Mouse (Mus musculus): ENCODE results near the gene Rasa3. TPM values are rescaled to one million over a fixed set of nuclear protein-coding genes. Genes with fewer than 3 reads are reported as not detected.

Rasa3 gene
- polyA plus RNA-seq, 1 experiment from 2014 or later: 21.3 TPM

GRCm38 (mm10) chr8:13530401-13530800, 147.0 kb downstream of the Rasa3 start:
- Histone ChIP-seq H3K27ac (ENCODE audit: low read length) (peak overlapping the region; percentile 75), H3K4me3 (ENCODE audit: low read length) (no peak overlapping the region), H3K9me3 (ENCODE audit: control insufficient read depth, low read length) (no peaks in the 10 kb centered on the region), H3K4me1 (ENCODE audit: control insufficient read depth, insufficient read depth, low read length) (peaks cover 36% of the 10 kb centered on the region), H3K36me3 (ENCODE audit: control insufficient read depth, insufficient read depth, low read length) (no peaks in the 10 kb centered on the region), H3K4me2 (ENCODE audit: low read depth, low read length) (no peak overlapping the region), H3K27me3 (replicated peaks; ENCODE audit: control insufficient read depth, insufficient read depth, low read length) (no peaks in the 10 kb centered on the region), H3K9ac (ENCODE audit: low read depth, low read length) (no peak overlapping the region)
- WGBS: 83% methylated on average over 3 of the region's 3 CpGs
- ATAC-seq: no peak

GRCm38 (mm10) chr8:13529891-13530316, 147.5 kb downstream of the Rasa3 start:
- Histone ChIP-seq H3K9ac (ENCODE audit: low read depth, low read length) (peak overlapping the region; percentile 25; the same call in 1 of the 2 replicates), H3K27me3 (replicated peaks; ENCODE audit: control insufficient read depth, insufficient read depth, low read length) (no peaks in the 10 kb centered on the region), H3K9me3 (ENCODE audit: control insufficient read depth, low read length) (no peaks in the 10 kb centered on the region), H3K36me3 (ENCODE audit: control insufficient read depth, insufficient read depth, low read length) (no peaks in the 10 kb centered on the region), H3K27ac (ENCODE audit: low read length) (peak overlapping the region; percentile 75), H3K4me1 (ENCODE audit: control insufficient read depth, insufficient read depth, low read length) (peaks cover 36% of the 10 kb centered on the region), H3K4me3 (ENCODE audit: low read length) (no peak overlapping the region), H3K4me2 (ENCODE audit: low read depth, low read length) (no peak overlapping the region)
- ATAC-seq: peak; percentile 37
- 47% methylated on average over 7 of the region's 7 CpGs for WGBS

- peak; percentile 51 for ATAC-seq
- peak overlapping the region; percentile 25; the same call in 1 of the 2 replicates for H3K9ac ChIP-seq (ENCODE audit: low read depth, low read length)
- H3K27me3 ChIP-seq (replicated peaks; ENCODE audit: control insufficient read depth, insufficient read depth, low read length): no peaks in the 10 kb centered on the region
- no peaks in the 10 kb centered on the region for H3K36me3 ChIP-seq (ENCODE audit: control insufficient read depth, insufficient read depth, low read length)
- 46% methylated on average over 15 of the region's 15 CpGs for WGBS
- no peak overlapping the region for H3K4me3 ChIP-seq (ENCODE audit: low read length)
- H3K4me2 ChIP-seq (ENCODE audit: low read depth, low read length): no peak overlapping the region
- H3K4me1 ChIP-seq (ENCODE audit: control insufficient read depth, insufficient read depth, low read length): peaks cover 36% of the 10 kb centered on the region
- peak overlapping the region; percentile 75 for H3K27ac ChIP-seq (ENCODE audit: low read length)
- no peaks in the 10 kb centered on the region for H3K9me3 ChIP-seq (ENCODE audit: control insufficient read depth, low read length)
Observed at GRCm38 (mm10) chr8:13529011-13529840, 148.2 kb downstream of the Rasa3 start.

- H3K27me3 ChIP-seq (replicated peaks; ENCODE audit: control insufficient read depth, insufficient read depth, low read length): no peaks in the 10 kb centered on the region
- H3K9me3 ChIP-seq (ENCODE audit: control insufficient read depth, low read length): no peaks in the 10 kb centered on the region
- peaks cover 21% of the 10 kb centered on the region for H3K4me1 ChIP-seq (ENCODE audit: control insufficient read depth, insufficient read depth, low read length)
- no peak overlapping the region for H3K4me3 ChIP-seq (ENCODE audit: low read length)
- ATAC-seq: peak; percentile 86
- no peak overlapping the region for H3K4me2 ChIP-seq (ENCODE audit: low read depth, low read length)
- 19% methylated on average over 7 of the region's 7 CpGs for WGBS
- H3K36me3 ChIP-seq (ENCODE audit: control insufficient read depth, insufficient read depth, low read length): no peaks in the 10 kb centered on the region
- peak overlapping the region; percentile 45; the same call in 1 of the 2 replicates for H3K27ac ChIP-seq (ENCODE audit: low read length)
- no peak overlapping the region for H3K9ac ChIP-seq (ENCODE audit: low read depth, low read length)
Observed at GRCm38 (mm10) chr8:13521392-13521791, 156.0 kb downstream of the Rasa3 start.

- no peaks in the 10 kb centered on the region for H3K9me3 ChIP-seq (ENCODE audit: control insufficient read depth, low read length)
- H3K4me2 ChIP-seq (ENCODE audit: low read depth, low read length): no peak overlapping the region
- no peak overlapping the region for H3K4me3 ChIP-seq (ENCODE audit: low read length)
- WGBS: 47% methylated on average over 6 of the region's 6 CpGs
- H3K27me3 ChIP-seq (replicated peaks; ENCODE audit: control insufficient read depth, insufficient read depth, low read length): no peaks in the 10 kb centered on the region
- H3K36me3 ChIP-seq (ENCODE audit: control insufficient read depth, insufficient read depth, low read length): no peaks in the 10 kb centered on the region
- ATAC-seq: no peak
- 0 out of 2 replicates have a peak overlapping the region, but pooled peaks have one; percentile 14 for H3K27ac ChIP-seq (ENCODE audit: low read length)
- H3K9ac ChIP-seq (ENCODE audit: low read depth, low read length): no peak overlapping the region
- H3K4me1 ChIP-seq (ENCODE audit: control insufficient read depth, insufficient read depth, low read length): peaks cover 31% of the 10 kb centered on the region
Observed at GRCm38 (mm10) chr8:13520349-13520748, 157.1 kb downstream of the Rasa3 start.

- no peak overlapping the region for H3K4me2 ChIP-seq (ENCODE audit: low read depth, low read length)
- H3K9ac ChIP-seq (ENCODE audit: low read depth, low read length): no peak overlapping the region
- no peaks in the 10 kb centered on the region for H3K36me3 ChIP-seq (ENCODE audit: control insufficient read depth, insufficient read depth, low read length)
- 59% methylated on average over 9 of the region's 9 CpGs for WGBS
- H3K4me3 ChIP-seq (ENCODE audit: low read length): no peak overlapping the region
- ATAC-seq: no peak
- H3K4me1 ChIP-seq (ENCODE audit: control insufficient read depth, insufficient read depth, low read length): peaks cover 34% of the 10 kb centered on the region
- no peaks in the 10 kb centered on the region for H3K9me3 ChIP-seq (ENCODE audit: control insufficient read depth, low read length)
- H3K27ac ChIP-seq (ENCODE audit: low read length): no peak overlapping the region
- no peaks in the 10 kb centered on the region for H3K27me3 ChIP-seq (replicated peaks; ENCODE audit: control insufficient read depth, insufficient read depth, low read length)
Observed at GRCm38 (mm10) chr8:13519503-13519902, 157.9 kb downstream of the Rasa3 start.

- no peak overlapping the region for H3K4me2 ChIP-seq (ENCODE audit: low read depth, low read length)
- no peaks in the 10 kb centered on the region for H3K36me3 ChIP-seq (ENCODE audit: control insufficient read depth, insufficient read depth, low read length)
- no peak overlapping the region for H3K4me3 ChIP-seq (ENCODE audit: low read length)
- ATAC-seq: no peak
- H3K9ac ChIP-seq (ENCODE audit: low read depth, low read length): no peak overlapping the region
- H3K27ac ChIP-seq (ENCODE audit: low read length): no peak overlapping the region
- H3K27me3 ChIP-seq (replicated peaks; ENCODE audit: control insufficient read depth, insufficient read depth, low read length): no peaks in the 10 kb centered on the region
- H3K9me3 ChIP-seq (ENCODE audit: control insufficient read depth, low read length): no peaks in the 10 kb centered on the region
- H3K4me1 ChIP-seq (ENCODE audit: control insufficient read depth, insufficient read depth, low read length): peaks cover 38% of the 10 kb centered on the region
- 85% methylated on average over 6 of the region's 6 CpGs for WGBS
Observed at GRCm38 (mm10) chr8:13517284-13517781, 160.1 kb downstream of the Rasa3 start.

Other genes with a start within 250 kb of the Rasa3 start
- 3.2 and 3.6 TPM in 2 replicates for gene Tmem255b, start 242.4 kb downstream of the Rasa3 start, polyA plus RNA-seq (2015; fragmentation: Nextera tagmentation; extraction: Ambion mirVana)
- 55.8 and 60.7 TPM in 2 replicates for gene Gas6, start 183.1 kb downstream of the Rasa3 start, polyA plus RNA-seq (2015; fragmentation: Nextera tagmentation; extraction: Ambion mirVana)
- gene 1700029H14Rik, start 115.1 kb downstream of the Rasa3 start, polyA plus RNA-seq (2015; fragmentation: Nextera tagmentation; extraction: Ambion mirVana): not detected in 2 replicates
- gene Cfap97d2, start 28.3 kb upstream of the Rasa3 start, polyA plus RNA-seq (2015; fragmentation: Nextera tagmentation; extraction: Ambion mirVana): 0.18 TPM in 1 of 2 replicates, not detected in the other
- 102 and 112 TPM in 2 replicates for gene Cdc16, start 80.1 kb upstream of the Rasa3 start, polyA plus RNA-seq (2015; fragmentation: Nextera tagmentation; extraction: Ambion mirVana)
- gene Upf3a, start 108.0 kb upstream of the Rasa3 start, polyA plus RNA-seq (2015; fragmentation: Nextera tagmentation; extraction: Ambion mirVana): 30.8 and 32.6 TPM in 2 replicates
- gene AF366264, start 160.8 kb upstream of the Rasa3 start, polyA plus RNA-seq (2015; fragmentation: Nextera tagmentation; extraction: Ambion mirVana): not detected in 2 replicates
- 22.1 and 22.8 TPM in 2 replicates for gene Champ1, start 192.0 kb upstream of the Rasa3 start, polyA plus RNA-seq (2015; fragmentation: Nextera tagmentation; extraction: Ambion mirVana)
- gene Coprs, start 212.7 kb upstream of the Rasa3 start, polyA plus RNA-seq (2015; fragmentation: Nextera tagmentation; extraction: Ambion mirVana): 97.0 and 98.0 TPM in 2 replicates

All from intestine, embryonic 16.5 days (tissue).